ENCODE assay signal across 8 mouse cellular contexts in genomic region chr8:84965731-84966291, GRCm38 (mm10). TPM values are rescaled to one million over a fixed set of nuclear protein-coding genes. Genes with fewer than 3 reads are reported as not detected.
DNase-seq lines count a peak whose midpoint lies in the region; ATAC-seq and TF ChIP-seq lines count a peak whose summit lies in the region.

No protein-coding gene starts in this region.

- H3K36me3 ChIP-seq in CH12.LX (replicated peaks in 1 of 2; ENCODE audit: control insufficient read depth in 1 of 2, insufficient read depth in 1 of 2, low read length in 1 of 2): peaks cover 16 to 37% of the 10 kb centered on the region in 2 experiments
- H3K36me3 ChIP-seq in heart, embryonic 12.5 days: peaks cover 21% of the 10 kb centered on the region
- H3K36me3 ChIP-seq in kidney, embryonic 16.5 days (ENCODE audit: insufficient read depth, low read length): peaks cover 3% of the 10 kb centered on the region; the same call in 1 of the 2 replicates
- peaks cover 41% of the 10 kb centered on the region for H3K36me3 ChIP-seq in liver, embryonic 12.5 days

- peaks cover 9% of the 10 kb centered on the region for H3K79me2 ChIP-seq in CH12.LX (replicated peaks; ENCODE audit: control insufficient read depth, extremely low read depth, insufficient read depth, poor library complexity, severe bottlenecking)

- dilution Hi-C loops in CH12.LX (cut with MboI; ENCODE audit: extremely low pct_ligation_motif_present, extremely low pct_unique_long_range_greater_than_20kb, low sequenced_read_pairs): no loop called here

- H3K27me3 ChIP-seq in CH12.LX (replicated peaks): no peaks in the 10 kb centered on the region
- H3K27me3 ChIP-seq in heart, embryonic 12.5 days (replicated peaks): no peaks in the 10 kb centered on the region
- H3K27me3 ChIP-seq in kidney, embryonic 16.5 days (ENCODE audit: insufficient read depth, low read length): no peaks in the 10 kb centered on the region
- no peaks in the 10 kb centered on the region for H3K27me3 ChIP-seq in liver, embryonic 12.5 days (replicated peaks)

- ATAC-seq in erythroid progenitor cell, adult 5-6 weeks (replicated peaks; ENCODE audit: low FRiP score, poor library complexity, severe bottlenecking): peak; percentile 78
- ATAC-seq in heart, embryonic 12.5 days (ENCODE audit: insufficient number of reproducible peaks, low FRiP score): peak; percentile 88
- ATAC-seq in kidney, embryonic 16.5 days (ENCODE audit: low FRiP score, low TSS enrichment): peak; percentile 89
- ATAC-seq in liver, embryonic 12.5 days: peak; percentile 76

- TF ChIP-seq EP300 in CH12.LX (IDR thresholded peaks at IDR 0.05; ENCODE audit: low read length): no peak

- WGBS in heart, embryonic 12.5 days: under 1% methylated on average over 41 of the region's 41 CpGs
- WGBS in kidney, embryonic 16.5 days: under 1% methylated on average over 41 of the region's 41 CpGs
- WGBS in liver, embryonic 12.5 days (ENCODE audit: insufficient replicate concordance): under 1% methylated on average over 41 of the region's 41 CpGs

- H3K9me3 ChIP-seq in CH12.LX (replicated peaks; ENCODE audit: low read length): no peaks in the 10 kb centered on the region
- H3K9me3 ChIP-seq in heart, embryonic 12.5 days (replicated peaks): no peaks in the 10 kb centered on the region
- H3K9me3 ChIP-seq in kidney, embryonic 16.5 days (ENCODE audit: low read length): no peaks in the 10 kb centered on the region
- no peaks in the 10 kb centered on the region for H3K9me3 ChIP-seq in liver, embryonic 12.5 days (replicated peaks)

- H3K4me2 ChIP-seq in CH12.LX (ENCODE audit: insufficient read depth, low read depth, poor library complexity, severe bottlenecking): peak overlapping the region; percentile 54
- peak overlapping the region; percentile 97 for H3K4me2 ChIP-seq in heart, embryonic 12.5 days
- peak overlapping the region; percentile 90 for H3K4me2 ChIP-seq in kidney, embryonic 16.5 days (replicated peaks; ENCODE audit: low read depth, low read length)
- H3K4me2 ChIP-seq in liver, embryonic 12.5 days: peak overlapping the region; percentile 94

- TF ChIP-seq CTCF in CH12.LX (conservative IDR thresholded peaks at IDR 0.05 in 1 of 2, IDR thresholded peaks at IDR 0.05 in 1 of 2; ENCODE audit: low read depth in 2 of 2, low read length in 2 of 2): no peak

- peak; percentile 81 for TF ChIP-seq POLR2A in CH12.LX (IDR thresholded peaks at IDR 0.05; ENCODE audit: low read depth, low read length)

- peak; percentile 97 for DNase-seq in CH12.LX (ENCODE audit: extremely low read depth)
- peak; percentile 82 to 90 for DNase-seq in natural killer cell, adult 2 months (ENCODE audit: low spot score in 2 of 2)
- DNase-seq in telencephalon, adult 2 months (ENCODE audit: low read depth, low spot score): peak; percentile 97

- H3K9ac ChIP-seq in CH12.LX (ENCODE audit: insufficient read depth, low read depth): peak overlapping the region; percentile 39; the same call in 1 of the 2 replicates
- peak overlapping the region; percentile 83 for H3K9ac ChIP-seq in heart, embryonic 12.5 days
- peak overlapping the region; percentile 70 for H3K9ac ChIP-seq in kidney, embryonic 16.5 days (replicated peaks; ENCODE audit: low read length)
- peak overlapping the region; percentile 89 for H3K9ac ChIP-seq in liver, embryonic 12.5 days

- no peak for TF ChIP-seq RAD21 in CH12.LX (IDR thresholded peaks at IDR 0.05; ENCODE audit: low read depth, low read length)

- peak overlapping the region; percentile 58 for H3K27ac ChIP-seq in CH12.LX (ENCODE audit: insufficient read depth, low read depth)
- H3K27ac ChIP-seq in brown adipose tissue, adult 24 weeks (replicated peaks; ENCODE audit: low read depth, low read length): no peak overlapping the region
- peak overlapping the region; percentile 71 for H3K27ac ChIP-seq in heart, embryonic 12.5 days (ENCODE audit: poor library complexity, severe bottlenecking)
- H3K27ac ChIP-seq in kidney, embryonic 16.5 days (ENCODE audit: low read length): peak overlapping the region; percentile 67
- peak overlapping the region; percentile 97 for H3K27ac ChIP-seq in liver, embryonic 12.5 days

- peaks cover 17 to 46% of the 10 kb centered on the region in 2 experiments for H3K4me1 ChIP-seq in CH12.LX (ENCODE audit: control insufficient read depth in 1 of 2, insufficient read depth in 2 of 2)
- peaks cover 14% of the 10 kb centered on the region; the same call in 1 of the 2 replicates for H3K4me1 ChIP-seq in brown adipose tissue, adult 24 weeks (ENCODE audit: control insufficient read depth, insufficient read depth, insufficient read length, low read length)
- peaks cover 39% of the 10 kb centered on the region for H3K4me1 ChIP-seq in heart, embryonic 12.5 days (replicated peaks)
- H3K4me1 ChIP-seq in kidney, embryonic 16.5 days (ENCODE audit: insufficient read depth, low read length): peaks cover 28% of the 10 kb centered on the region
- peaks cover 53% of the 10 kb centered on the region for H3K4me1 ChIP-seq in liver, embryonic 12.5 days

- peak overlapping the region; percentile 70 to 75 (median 73) for H3K4me3 ChIP-seq in CH12.LX (replicated peaks in 1 of 3; ENCODE audit: low read depth in 2 of 3, low read length in 2 of 3, poor library complexity in 1 of 3)
- H3K4me3 ChIP-seq in brown adipose tissue, adult 24 weeks (ENCODE audit: insufficient read depth, low read depth, low read length): peak overlapping the region; percentile 64
- peak overlapping the region; percentile 75 for H3K4me3 ChIP-seq in heart, embryonic 12.5 days
- peak overlapping the region; percentile 64 for H3K4me3 ChIP-seq in kidney, embryonic 16.5 days (ENCODE audit: low read length)
- peak overlapping the region; percentile 84 for H3K4me3 ChIP-seq in liver, embryonic 12.5 days

- in situ Hi-C loops in CH12.LX (cut with MboI; ENCODE audit: low pct_ligation_motif_present, low pct_unique_long_range_greater_than_20kb, low sequenced_read_pairs): no loop called here

RNA-seq across cellular contexts. Expression of gene Gm49661, which starts 3.4 kb away (rescaled TPM):
- total RNA-seq in CH12.LX (2012; rRNA removed): 1.8 and 3.1 TPM in 2 replicates
- total RNA-seq in CH12.LX (2014; rRNA removed): not detected in 2 replicates
- polyA plus RNA-seq in CH12.LX (2012; ENCODE audit: insufficient read length, low read depth): not detected in 2 replicates
- polyA plus RNA-seq in brown adipose tissue, adult 24 weeks (2012; ENCODE audit: insufficient read depth, insufficient read length, missing spikeins): not detected in 2 replicates
- total RNA-seq in erythroid progenitor cell, adult 5-6 weeks (2015; ENCODE audit: low replicate concordance): not detected in 2 replicates
- not detected in 2 replicates for total RNA-seq in erythroid progenitor cell, adult 5-6 weeks (2017; ENCODE audit: low replicate concordance)
- polyA plus RNA-seq in heart, embryonic 12.5 days (2016; fragmentation: Nextera tagmentation; extraction: Ambion mirVana): not detected in 2 replicates
- polyA plus RNA-seq in kidney, embryonic 16.5 days (2015; fragmentation: Nextera tagmentation; extraction: Ambion mirVana): not detected in 2 replicates
- 1.1 TPM in 1 of 2 replicates, not detected in the other for polyA plus RNA-seq in liver, embryonic 12.5 days (2016; fragmentation: Nextera tagmentation; extraction: Ambion mirVana)

RNA-seq across cellular contexts. Expression of gene Prdx2, which starts 3.6 kb away (rescaled TPM):
- total RNA-seq in CH12.LX (2012; rRNA removed): 218 and 231 TPM in 2 replicates
- 231 and 232 TPM in 2 replicates for total RNA-seq in CH12.LX (2014; rRNA removed)
- 158 and 159 TPM in 2 replicates for polyA plus RNA-seq in CH12.LX (2012; ENCODE audit: insufficient read length, low read depth)
- 387 and 425 TPM in 2 replicates for polyA plus RNA-seq in brown adipose tissue, adult 24 weeks (2012; ENCODE audit: insufficient read depth, insufficient read length, missing spikeins)
- total RNA-seq in erythroid progenitor cell, adult 5-6 weeks (2015; ENCODE audit: low replicate concordance): 2,168 and 2,598 TPM in 2 replicates
- 2,812 and 2,913 TPM in 2 replicates for total RNA-seq in erythroid progenitor cell, adult 5-6 weeks (2017; ENCODE audit: low replicate concordance)
- polyA plus RNA-seq in heart, embryonic 12.5 days (2016; fragmentation: Nextera tagmentation; extraction: Ambion mirVana): 638 and 672 TPM in 2 replicates
- 810 and 819 TPM in 2 replicates for polyA plus RNA-seq in kidney, embryonic 16.5 days (2015; fragmentation: Nextera tagmentation; extraction: Ambion mirVana)
- polyA plus RNA-seq in liver, embryonic 12.5 days (2016; fragmentation: Nextera tagmentation; extraction: Ambion mirVana): 1,859 and 1,895 TPM in 2 replicates

RNA-seq across cellular contexts. Expression of gene Rnaseh2a, which starts 3.8 kb away (rescaled TPM):
- total RNA-seq in CH12.LX (2012; rRNA removed) (104 and 115 TPM in 2 replicates), CH12.LX (2014; rRNA removed) (71.6 and 76.2 TPM in 2 replicates)
- polyA plus RNA-seq in CH12.LX (2012; ENCODE audit: insufficient read length, low read depth): 83.1 and 88.1 TPM in 2 replicates
- 26.6 and 28.5 TPM in 2 replicates for polyA plus RNA-seq in brown adipose tissue, adult 24 weeks (2012; ENCODE audit: insufficient read depth, insufficient read length, missing spikeins)
- total RNA-seq in erythroid progenitor cell, adult 5-6 weeks (2015; ENCODE audit: low replicate concordance): 82.6 and 141 TPM in 2 replicates
- 63.3 and 93.8 TPM in 2 replicates for total RNA-seq in erythroid progenitor cell, adult 5-6 weeks (2017; ENCODE audit: low replicate concordance)
- polyA plus RNA-seq in heart, embryonic 12.5 days (2016; fragmentation: Nextera tagmentation; extraction: Ambion mirVana): 77.1 and 79.0 TPM in 2 replicates
- 137 and 138 TPM in 2 replicates for polyA plus RNA-seq in kidney, embryonic 16.5 days (2015; fragmentation: Nextera tagmentation; extraction: Ambion mirVana)
- polyA plus RNA-seq in liver, embryonic 12.5 days (2016; fragmentation: Nextera tagmentation; extraction: Ambion mirVana): 149 and 150 TPM in 2 replicates

RNA-seq across cellular contexts. Expression of gene Junb, which starts 12.7 kb away (rescaled TPM):
- total RNA-seq in CH12.LX (2012; rRNA removed): 226 and 342 TPM in 2 replicates
- total RNA-seq in CH12.LX (2014; rRNA removed): 175 and 217 TPM in 2 replicates
- 63.4 and 66.4 TPM in 2 replicates for polyA plus RNA-seq in CH12.LX (2012; ENCODE audit: insufficient read length, low read depth)
- polyA plus RNA-seq in brown adipose tissue, adult 24 weeks (2012; ENCODE audit: insufficient read depth, insufficient read length, missing spikeins): 15.4 and 47.7 TPM in 2 replicates
- 8.0 and 12.3 TPM in 2 replicates for total RNA-seq in erythroid progenitor cell, adult 5-6 weeks (2015; ENCODE audit: low replicate concordance)
- total RNA-seq in erythroid progenitor cell, adult 5-6 weeks (2017; ENCODE audit: low replicate concordance): 10.4 and 15.1 TPM in 2 replicates
- 11.9 and 13.2 TPM in 2 replicates for polyA plus RNA-seq in heart, embryonic 12.5 days (2016; fragmentation: Nextera tagmentation; extraction: Ambion mirVana)
- polyA plus RNA-seq in kidney, embryonic 16.5 days (2015; fragmentation: Nextera tagmentation; extraction: Ambion mirVana): 8.3 and 11.7 TPM in 2 replicates
- 18.0 and 18.3 TPM in 2 replicates for polyA plus RNA-seq in liver, embryonic 12.5 days (2016; fragmentation: Nextera tagmentation; extraction: Ambion mirVana)

RNA-seq across cellular contexts. Expression of gene Rtbdn, which starts 19.0 kb away (rescaled TPM):
- total RNA-seq in CH12.LX (2012; rRNA removed): 0.17 and 0.21 TPM in 2 replicates
- total RNA-seq in CH12.LX (2014; rRNA removed): not detected in 2 replicates
- polyA plus RNA-seq in CH12.LX (2012; ENCODE audit: insufficient read length, low read depth): 0.93 and 1.8 TPM in 2 replicates
- not detected in 2 replicates for polyA plus RNA-seq in brown adipose tissue, adult 24 weeks (2012; ENCODE audit: insufficient read depth, insufficient read length, missing spikeins)
- not detected in 2 replicates for total RNA-seq in erythroid progenitor cell, adult 5-6 weeks (2015; ENCODE audit: low replicate concordance)
- total RNA-seq in erythroid progenitor cell, adult 5-6 weeks (2017; ENCODE audit: low replicate concordance): not detected in 2 replicates
- polyA plus RNA-seq in heart, embryonic 12.5 days (2016; fragmentation: Nextera tagmentation; extraction: Ambion mirVana): 0.20 and 0.31 TPM in 2 replicates
- polyA plus RNA-seq in kidney, embryonic 16.5 days (2015; fragmentation: Nextera tagmentation; extraction: Ambion mirVana): 0.19 and 0.30 TPM in 2 replicates
- 0.39 and 0.60 TPM in 2 replicates for polyA plus RNA-seq in liver, embryonic 12.5 days (2016; fragmentation: Nextera tagmentation; extraction: Ambion mirVana)

Comparison
In these comparisons a context has a peak if more than half of its experiments do, and no peak if none do; other contexts are left out.
1. H3K9ac ChIP-seq: peak in every context shown above with its lines; median percentile 89 in liver, embryonic 12.5 days; 83 in heart, embryonic 12.5 days; 70 in kidney, embryonic 16.5 days; 39 in CH12.LX.